Mouse (Mus musculus) G1E-ER4 (cell line): Measurements from ENCODE around the gene Rheb. TPM values are rescaled to one million over a fixed set of nuclear protein-coding genes. Genes with fewer than 3 reads are reported as not detected.

Experiments
- GATA1 ChIP-seq: IDR thresholded peaks from one replicate; pipeline ENCODE4 v1.8.0; 2012; ENCODE audit warnings: low read length, inconsistent platforms
- polyA plus RNA-seq: library from polyadenylated mRNA; stranded (reverse); fragments of >175 nt; gene quantifications from 2 replicates; pipeline ENCODE4 v1.2.3, GENCODE M21; 2012

Gene Rheb
- polyA plus RNA-seq, 1 experiment = 37.0 TPM

DNA sequence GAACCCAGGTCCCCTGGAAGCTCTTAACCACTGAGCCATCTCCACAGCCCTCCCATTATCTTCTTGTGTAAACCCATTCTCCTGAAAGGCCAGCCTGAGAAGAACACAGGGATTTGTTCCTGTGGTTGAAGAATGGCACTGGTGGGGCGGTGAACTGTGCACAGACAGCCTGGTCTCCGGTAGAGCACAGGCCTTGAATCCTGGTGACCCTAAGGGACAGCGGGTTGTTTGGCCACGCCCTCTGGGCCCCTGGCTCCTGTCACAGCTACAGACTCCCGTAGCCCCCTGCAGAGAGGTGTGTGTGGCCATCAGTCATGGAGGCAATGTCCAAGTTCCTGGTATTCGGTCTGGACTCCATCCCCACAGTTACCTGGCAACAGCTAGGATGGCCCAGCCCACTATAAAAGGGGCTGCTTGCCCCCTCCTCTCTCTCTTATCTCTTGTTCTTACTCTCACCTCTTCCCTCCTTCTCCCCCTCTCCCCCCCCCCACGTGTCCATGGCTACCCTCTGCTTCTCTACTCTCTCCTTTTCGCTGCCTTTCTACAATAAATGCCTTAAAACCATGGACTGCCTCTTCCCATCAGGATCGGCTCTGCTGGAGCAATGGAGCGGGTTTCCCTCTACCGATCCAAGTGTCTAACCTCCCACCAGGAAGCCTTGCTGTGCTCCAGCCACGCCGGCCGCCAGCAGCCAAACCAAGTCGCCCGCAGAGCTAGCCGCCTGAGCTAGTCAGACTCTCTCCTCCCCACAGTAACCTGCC is 64.2 kb downstream of the Rheb start:
- no peak for TF ChIP-seq GATA1

DNA sequence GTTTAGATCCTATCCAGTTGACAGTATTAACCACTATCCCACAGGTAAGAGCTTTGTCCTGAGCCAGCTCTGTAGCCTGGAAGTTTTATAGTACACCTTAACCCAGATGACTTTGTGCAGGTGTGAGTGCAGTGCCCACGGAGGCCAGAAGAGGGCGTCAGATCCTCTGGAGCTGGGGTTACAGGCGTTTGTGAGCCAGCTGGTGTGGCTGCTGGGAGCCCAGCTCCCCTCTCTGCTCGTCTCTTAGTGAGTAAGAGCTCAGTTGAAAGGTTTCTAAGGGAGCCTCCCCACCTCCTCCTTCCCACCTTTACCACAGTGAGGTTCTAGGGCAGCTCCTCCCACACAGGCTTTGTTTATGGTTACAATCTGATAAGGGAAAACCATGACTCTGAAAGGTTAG is 65.7 kb downstream of the Rheb start:
- no peak for TF ChIP-seq GATA1

DNA sequence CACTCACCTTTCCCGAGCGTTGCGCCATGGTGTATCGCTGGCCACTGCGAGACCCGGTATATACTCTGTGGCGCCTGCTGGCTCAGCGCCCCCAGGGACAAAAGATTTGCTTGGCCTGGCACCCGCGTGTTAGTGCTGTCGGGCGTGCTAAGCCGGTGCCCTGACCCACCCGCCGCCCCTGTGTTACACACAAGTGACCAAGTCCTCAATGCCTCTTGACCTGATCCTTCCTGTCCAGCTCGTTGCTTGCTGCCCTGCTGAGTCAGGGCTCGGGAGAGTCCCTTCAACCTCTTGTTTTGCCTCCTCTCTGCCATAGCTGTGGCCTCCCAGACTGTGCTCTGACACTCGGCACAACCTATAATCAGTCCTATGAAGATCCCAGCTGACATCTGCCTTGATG is 84.6 kb downstream of the Rheb start, which contains the start of gene Crygn:
Crygn (minus strand) TSS at position 193 of the 400 bp plus-strand sequence.
- no peak for TF ChIP-seq GATA1

DNA sequence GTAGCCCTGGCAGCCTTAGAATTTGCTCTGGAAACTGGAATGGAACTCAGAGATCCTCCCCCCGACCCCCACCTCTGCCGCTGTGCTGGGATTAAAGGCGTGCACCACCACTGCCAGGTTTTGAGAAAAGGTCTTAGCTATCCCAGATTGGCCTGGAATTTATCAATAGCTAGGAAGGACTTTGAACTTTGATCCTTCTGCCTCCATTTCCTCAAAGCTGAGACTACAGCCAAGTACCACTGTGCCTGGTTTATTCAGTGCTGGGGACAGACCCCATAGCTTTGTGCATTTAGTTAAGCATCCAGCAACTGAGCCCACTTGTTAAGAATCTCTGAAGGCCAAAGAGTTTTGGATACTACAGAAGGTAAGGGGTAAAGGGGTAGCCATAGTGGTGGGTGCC is 85.5 kb downstream of the Rheb start:
- no peak for TF ChIP-seq GATA1

Other genes starting within 250 kb of the Rheb start
- not detected in 2 replicates for gene Smarcd3, start 218.2 kb downstream of the Rheb start, polyA plus RNA-seq
- 20.1 and 30.2 TPM in 2 replicates for gene Nub1, start 157.1 kb downstream of the Rheb start, polyA plus RNA-seq
- not detected in 2 replicates for gene Wdr86, start 111.9 kb downstream of the Rheb start, polyA plus RNA-seq
- not detected in 2 replicates for gene Crygn, start 84.6 kb downstream of the Rheb start, polyA plus RNA-seq